Mouse (Mus musculus) limb, embryonic 15.5 days (tissue): ENCODE data around the gene Gmppb. TPM values are rescaled to one million over a fixed set of nuclear protein-coding genes. Genes with fewer than 3 reads are reported as not detected.

Experiments
- ATAC-seq: fragments of 200-750 bp; cut with Nextera tagmentation; 2 replicates; pipeline ENCODE4 v1.8.0; 2017; ENCODE audit warnings: low read depth, moderate TSS enrichment; ENCODE audit not compliant: insufficient number of reproducible peaks, low FRiP score, low TSS enrichment
- H3K27ac ChIP-seq: fragments of 300-500 bp; sonication (generic); 2 replicates; pipeline ENCODE4 v1.5.1; 2015; ENCODE audit warnings: moderate library complexity, mild to moderate bottlenecking, inconsistent platforms
- H3K27me3 ChIP-seq: fragments of 300-500 bp; sonication (generic); 2 replicates; pipeline ENCODE4 v1.6.1; 2015; ENCODE audit warnings: inconsistent platforms
- H3K36me3 ChIP-seq: fragments of 300-500 bp; sonication (generic); 2 replicates; pipeline ENCODE4 v1.6.1; 2015; ENCODE audit warnings: inconsistent platforms
- H3K4me1 ChIP-seq: fragments of 300-500 bp; sonication (generic); 2 replicates; pipeline ENCODE4 v1.6.1; 2015; ENCODE audit warnings: inconsistent platforms
- H3K4me2 ChIP-seq: fragments of 300-500 bp; sonication (generic); 2 replicates; pipeline ENCODE4 v1.6.1; 2015; ENCODE audit warnings: mild to moderate bottlenecking, inconsistent platforms
- H3K4me3 ChIP-seq: fragments of 300-500 bp; sonication (generic); 2 replicates; pipeline ENCODE4 v1.5.1; 2015; ENCODE audit warnings: mild to moderate bottlenecking, inconsistent platforms
- H3K9ac ChIP-seq: fragments of 300-500 bp; sonication (generic); 2 replicates; pipeline ENCODE4 v1.6.1; 2015; ENCODE audit warnings: inconsistent platforms
- H3K9me3 ChIP-seq: fragments of 300-500 bp; sonication (generic); 2 replicates; pipeline ENCODE4 v1.6.1; 2016; ENCODE audit warnings: inconsistent platforms
- WGBS: fragments of 180-500 bp; shearing (Covaris S2); methylation state at CpG from one replicate; pipeline ENCODE4 v1.1.7; 2015; 5-methylcytosine and 5-hydroxymethylcytosine counted together
- polyA plus RNA-seq: library from polyadenylated mRNA; unstranded; fragments of >200 nt; fragmentation: Nextera tagmentation; extraction: Ambion mirVana; gene quantifications from 2 replicates; pipeline ENCODE4 v1.2.1, GENCODE M21; 2015

The Gmppb gene
- polyA plus RNA-seq, 1 experiment from 2014 or later = 46.7 TPM

GRCm38 (mm10) chr9:108052885-108053664 lies 4.0 kb downstream of the Gmppb start, which contains the start of gene Amigo3:
Amigo3 (plus strand) TSS chr9:108053159.
- H3K4me1 ChIP-seq = peaks cover 50% of the 10 kb centered on the region
- H3K4me3 ChIP-seq = peak within 1 kb of the TSS; percentile 23
- peaks cover 67% of the 10 kb centered on the region for H3K36me3 ChIP-seq
- H3K27ac ChIP-seq = peak within 1 kb of the TSS; percentile 72
- whole genome bisulfite sequencing = 54% methylated on average over 20 of the region's 20 CpGs
- H3K9ac ChIP-seq = no peak within 1 kb of the TSS
- H3K27me3 ChIP-seq = no peaks in the 10 kb centered on the region
- H3K4me2 ChIP-seq = peak within 1 kb of the TSS; percentile 43
- no peaks in the 10 kb centered on the region for H3K9me3 ChIP-seq
- peak; percentile 37 for ATAC-seq

DNA sequence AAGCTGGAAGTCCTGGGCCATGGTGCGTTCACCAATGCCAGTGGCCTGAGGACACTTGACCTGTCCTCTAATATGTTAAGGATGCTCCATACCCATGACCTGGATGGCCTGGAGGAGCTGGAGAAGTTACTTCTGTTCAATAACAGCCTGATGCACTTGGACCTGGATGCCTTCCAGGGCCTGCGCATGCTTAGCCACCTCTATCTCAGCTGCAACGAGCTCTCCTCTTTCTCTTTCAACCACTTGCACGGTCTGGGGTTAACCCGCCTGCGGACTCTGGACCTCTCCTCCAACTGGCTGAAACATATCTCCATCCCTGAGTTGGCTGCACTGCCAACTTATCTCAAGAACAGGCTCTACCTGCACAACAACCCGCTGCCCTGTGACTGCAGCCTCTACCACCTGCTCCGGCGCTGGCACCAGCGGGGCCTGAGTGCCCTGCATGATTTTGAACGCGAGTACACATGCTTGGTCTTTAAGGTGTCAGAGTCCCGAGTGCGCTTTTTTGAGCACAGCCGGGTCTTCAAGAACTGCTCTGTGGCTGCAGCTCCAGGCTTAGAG lies 4.7 kb downstream of the Gmppb start:
- WGBS = 90% methylated on average over 15 of the region's 15 CpGs

GRCm38 (mm10) chr9:108054331-108055040 lies 5.4 kb downstream of the Gmppb start:
- H3K4me3 ChIP-seq = no peak overlapping the region

More for the DNA sequence above, 4.7 kb downstream of the Gmppb start:
- Histone ChIP-seq H3K9ac (no peak overlapping the region), H3K27me3 (no peaks in the 10 kb centered on the region), H3K9me3 (no peaks in the 10 kb centered on the region), H3K27ac (peak overlapping the region; percentile 72), H3K4me3 (peak overlapping the region; percentile 23), H3K4me1 (peaks cover 45% of the 10 kb centered on the region), H3K4me2 (peak overlapping the region; percentile 43; the same call in 1 of the 2 replicates), H3K36me3 (peaks cover 74% of the 10 kb centered on the region)
- ATAC-seq = no peak

DNA sequence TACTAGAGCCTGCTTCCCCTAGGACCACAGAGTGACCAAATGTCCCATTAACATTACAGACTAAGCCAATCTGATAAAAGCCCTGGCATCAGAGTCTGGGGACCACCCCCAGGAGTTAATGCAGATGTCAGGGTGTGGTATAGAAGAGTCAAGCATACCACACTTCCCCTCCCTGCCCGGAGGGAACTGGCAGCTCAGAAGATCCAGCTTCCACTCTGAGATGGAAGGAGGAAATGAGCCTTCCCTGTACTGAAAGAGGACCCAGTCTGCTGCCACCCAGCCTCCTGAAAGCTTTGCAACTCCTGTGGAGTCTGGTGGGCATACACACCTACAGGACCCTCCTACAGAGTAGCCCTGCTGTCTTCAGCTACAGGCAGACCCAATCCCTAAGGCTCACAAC lies 6.0 kb downstream of the Gmppb start:
- Histone ChIP-seq H3K4me3 (no peak overlapping the region), H3K36me3 (peaks cover 87% of the 10 kb centered on the region), H3K27ac (no peak overlapping the region), H3K4me1 (peaks cover 38% of the 10 kb centered on the region), H3K9ac (no peak overlapping the region), H3K4me2 (no peak overlapping the region), H3K9me3 (no peaks in the 10 kb centered on the region), H3K27me3 (no peaks in the 10 kb centered on the region)
- 71% methylated on average over 1 of the region's 1 CpGs for WGBS
- no peak for ATAC-seq

More at GRCm38 (mm10) chr9:108054331-108055040, 5.4 kb downstream of the Gmppb start:
- peaks cover 44% of the 10 kb centered on the region for H3K4me1 ChIP-seq
- no peak overlapping the region for H3K27ac ChIP-seq
- 87% methylated on average over 22 of the region's 22 CpGs for WGBS
- no peak for ATAC-seq
- H3K9me3 ChIP-seq = no peaks in the 10 kb centered on the region
- H3K27me3 ChIP-seq = no peaks in the 10 kb centered on the region
- H3K4me2 ChIP-seq = no peak overlapping the region
- peaks cover 81% of the 10 kb centered on the region for H3K36me3 ChIP-seq
- no peak overlapping the region for H3K9ac ChIP-seq

DNA sequence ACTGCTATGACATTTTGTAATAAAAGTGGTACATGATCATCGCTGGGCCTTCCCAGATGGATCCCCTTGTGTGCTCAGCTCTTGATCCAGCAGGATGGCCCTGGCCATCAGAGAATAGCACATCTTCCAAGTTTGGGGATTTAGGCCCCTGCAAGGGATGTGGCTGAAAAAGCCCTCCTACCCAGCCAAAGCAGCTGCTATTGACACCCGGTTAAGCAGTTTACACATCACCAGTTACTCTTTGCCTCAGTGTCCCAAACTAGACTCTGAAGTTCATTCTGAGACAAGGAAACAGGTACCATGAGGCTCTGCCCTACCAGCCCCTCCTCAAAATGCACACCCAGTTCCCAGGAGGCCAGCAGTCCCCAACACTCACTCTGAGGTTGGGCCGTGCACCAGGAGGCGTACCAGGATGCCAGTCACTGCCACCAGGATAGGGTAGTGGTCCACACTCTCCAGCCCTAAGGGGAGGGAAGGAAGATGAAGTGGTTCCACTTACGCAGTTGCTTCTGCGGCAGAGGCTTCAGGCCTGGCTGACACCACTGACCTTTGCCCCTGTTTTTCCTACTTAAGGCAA lies 6.7 kb downstream of the Gmppb start:
- 84% methylated on average over 6 of the region's 6 CpGs for WGBS
- H3K9me3 ChIP-seq = no peaks in the 10 kb centered on the region
- H3K27me3 ChIP-seq = no peaks in the 10 kb centered on the region
- H3K4me2 ChIP-seq = no peak overlapping the region
- no peak for ATAC-seq
- H3K9ac ChIP-seq = no peak overlapping the region
- peaks cover 31% of the 10 kb centered on the region for H3K4me1 ChIP-seq
- peaks cover 88% of the 10 kb centered on the region for H3K36me3 ChIP-seq
- H3K4me3 ChIP-seq = no peak overlapping the region
- H3K27ac ChIP-seq = no peak overlapping the region

GRCm38 (mm10) chr9:108056361-108057261 lies 7.6 kb downstream of the Gmppb start:
- Histone ChIP-seq H3K36me3 (peaks cover 88% of the 10 kb centered on the region), H3K9ac (no peak overlapping the region), H3K9me3 (no peaks in the 10 kb centered on the region), H3K4me3 (no peak overlapping the region), H3K27ac (no peak overlapping the region), H3K4me1 (peaks cover 22% of the 10 kb centered on the region), H3K27me3 (no peaks in the 10 kb centered on the region), H3K4me2 (no peak overlapping the region)
- ATAC-seq = no peak
- WGBS = 79% methylated on average over 28 of the region's 28 CpGs

DNA sequence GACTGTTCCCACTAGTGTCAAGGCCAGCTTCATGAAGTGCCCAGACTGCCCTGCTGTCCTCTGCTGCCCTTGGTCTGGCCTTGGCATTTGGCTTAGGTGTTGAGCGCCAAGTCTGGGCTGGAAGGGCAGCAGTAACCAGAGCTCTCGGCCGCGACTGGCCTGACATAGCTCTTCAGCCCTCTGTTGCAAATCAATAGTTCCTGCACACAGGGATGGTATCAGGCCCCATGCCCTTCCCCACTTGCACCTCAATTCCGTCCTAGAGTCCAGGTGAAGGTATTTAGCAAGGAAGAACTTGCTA lies 8.2 kb downstream of the Gmppb start:
- H3K4me3 ChIP-seq = no peak overlapping the region
- no peak for ATAC-seq
- no peak overlapping the region for H3K4me2 ChIP-seq
- peaks cover 17% of the 10 kb centered on the region for H3K4me1 ChIP-seq
- 80% methylated on average over 5 of the region's 5 CpGs for WGBS
- no peaks in the 10 kb centered on the region for H3K9me3 ChIP-seq
- peaks cover 88% of the 10 kb centered on the region for H3K36me3 ChIP-seq
- H3K27me3 ChIP-seq = no peaks in the 10 kb centered on the region
- no peak overlapping the region for H3K9ac ChIP-seq
- H3K27ac ChIP-seq = no peak overlapping the region

DNA sequence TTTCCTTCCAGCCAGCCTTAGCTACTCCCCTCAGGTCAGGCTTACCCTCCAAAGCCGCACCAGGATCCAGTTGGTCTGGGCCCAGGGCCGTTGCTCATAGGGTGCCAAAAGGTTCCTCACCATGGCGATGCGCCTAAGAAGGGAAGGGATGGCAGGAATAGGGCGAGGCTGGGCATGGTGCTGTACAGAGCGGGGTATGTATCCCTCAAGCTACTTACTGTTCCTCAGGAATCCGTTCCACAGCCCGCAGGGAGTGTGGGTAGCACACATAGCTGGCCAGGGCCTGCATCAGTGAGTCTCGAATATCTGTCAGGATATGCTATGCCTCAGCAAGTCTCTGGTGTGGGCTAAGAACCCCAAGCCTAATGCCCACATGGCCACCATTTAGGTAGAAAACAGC lies 9.2 kb downstream of the Gmppb start:
- Histone ChIP-seq H3K9ac (no peak overlapping the region), H3K4me1 (peaks cover 6% of the 10 kb centered on the region), H3K9me3 (no peaks in the 10 kb centered on the region), H3K36me3 (peaks cover 99% of the 10 kb centered on the region), H3K4me3 (no peak overlapping the region), H3K27ac (no peak overlapping the region), H3K4me2 (no peak overlapping the region), H3K27me3 (no peaks in the 10 kb centered on the region)
- no peak for ATAC-seq
- WGBS = 94% methylated on average over 9 of the region's 9 CpGs

DNA sequence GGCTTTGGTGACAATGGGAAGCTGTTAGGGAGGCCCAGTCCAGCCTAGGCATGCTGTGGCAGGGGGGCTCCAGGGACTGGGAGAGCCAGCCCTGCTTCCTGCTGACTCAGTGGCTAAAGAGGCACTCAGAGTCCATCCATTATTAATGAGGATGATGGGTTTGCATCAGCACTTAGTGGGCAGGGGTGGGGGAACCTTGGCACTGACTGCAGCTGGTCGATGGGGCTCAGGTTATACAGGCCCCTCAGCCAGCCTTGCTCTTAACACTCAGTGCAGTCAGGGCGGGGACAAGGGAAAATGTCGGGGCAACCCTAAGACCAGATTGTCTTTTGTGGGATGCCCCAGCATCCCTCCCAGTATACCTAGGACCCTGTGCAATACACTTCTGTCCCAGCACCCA lies 13.1 kb downstream of the Gmppb start:
- Histone ChIP-seq H3K4me3 (no peak overlapping the region), H3K27ac (no peak overlapping the region), H3K9ac (no peak overlapping the region), H3K36me3 (peaks cover 77% of the 10 kb centered on the region), H3K27me3 (no peaks in the 10 kb centered on the region), H3K4me2 (no peak overlapping the region), H3K9me3 (no peaks in the 10 kb centered on the region), H3K4me1 (no peaks in the 10 kb centered on the region)
- WGBS = 86% methylated on average over 3 of the region's 3 CpGs
- no peak for ATAC-seq

DNA sequence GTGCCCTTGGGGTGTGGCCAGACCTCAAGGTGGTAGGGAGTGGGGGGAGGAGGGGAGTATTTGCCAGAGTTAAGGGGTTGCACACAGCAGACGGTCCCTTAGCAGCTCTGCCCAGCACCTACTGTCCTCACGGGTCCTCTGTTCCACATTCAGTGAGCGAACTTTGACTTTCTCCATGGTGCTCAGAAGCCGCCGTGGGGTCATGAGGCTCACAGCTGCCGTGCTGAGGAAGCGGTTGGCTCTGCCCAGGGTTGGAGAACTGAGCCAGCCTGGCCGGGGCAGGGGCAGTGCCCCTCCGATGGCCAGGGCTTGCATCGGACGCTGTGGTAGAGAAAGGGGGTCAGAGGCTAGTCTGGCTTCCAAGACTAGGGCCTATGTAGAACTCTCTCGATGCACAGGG lies 14.3 kb downstream of the Gmppb start:
- Histone ChIP-seq H3K9me3 (no peaks in the 10 kb centered on the region), H3K36me3 (peaks cover 65% of the 10 kb centered on the region), H3K27ac (no peak overlapping the region), H3K4me3 (no peak overlapping the region), H3K4me1 (no peaks in the 10 kb centered on the region), H3K4me2 (no peak overlapping the region), H3K9ac (no peak overlapping the region), H3K27me3 (no peaks in the 10 kb centered on the region)
- no peak for ATAC-seq
- WGBS = 87% methylated on average over 12 of the region's 12 CpGs

DNA sequence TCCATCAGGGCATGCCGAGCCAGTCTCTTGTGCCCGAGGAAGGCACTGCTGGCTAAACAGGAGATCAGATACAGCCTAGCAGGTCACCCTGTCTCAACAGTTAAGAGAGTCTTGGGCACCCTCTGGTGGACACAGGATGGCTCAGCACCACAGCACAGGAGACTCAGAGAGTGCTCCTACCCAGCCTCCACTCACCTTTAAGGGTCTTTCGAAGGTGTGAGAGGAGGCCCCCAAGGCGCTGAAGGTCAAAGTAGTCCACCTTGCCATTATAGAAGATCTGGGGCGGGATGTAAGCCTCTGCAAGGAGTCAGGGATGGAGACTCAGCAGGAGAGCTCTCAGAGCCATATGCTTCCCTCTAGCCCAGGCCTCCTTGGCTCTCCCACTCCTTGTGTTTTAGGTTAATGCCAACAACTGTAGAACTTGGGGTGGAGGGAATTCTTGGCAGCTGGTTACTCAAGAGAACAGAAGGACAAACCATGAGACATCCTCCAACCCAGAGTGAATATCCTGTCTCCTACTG lies 16.5 kb downstream of the Gmppb start:
- peaks cover 59% of the 10 kb centered on the region for H3K36me3 ChIP-seq
- 53% methylated on average over 5 of the region's 5 CpGs for WGBS
- ATAC-seq = no peak
- no peak overlapping the region for H3K9ac ChIP-seq
- no peak overlapping the region for H3K27ac ChIP-seq
- H3K4me1 ChIP-seq = no peaks in the 10 kb centered on the region
- H3K27me3 ChIP-seq = no peaks in the 10 kb centered on the region
- H3K4me2 ChIP-seq = no peak overlapping the region
- H3K4me3 ChIP-seq = no peak overlapping the region
- H3K9me3 ChIP-seq = no peaks in the 10 kb centered on the region
